In the genomic region with DNA sequence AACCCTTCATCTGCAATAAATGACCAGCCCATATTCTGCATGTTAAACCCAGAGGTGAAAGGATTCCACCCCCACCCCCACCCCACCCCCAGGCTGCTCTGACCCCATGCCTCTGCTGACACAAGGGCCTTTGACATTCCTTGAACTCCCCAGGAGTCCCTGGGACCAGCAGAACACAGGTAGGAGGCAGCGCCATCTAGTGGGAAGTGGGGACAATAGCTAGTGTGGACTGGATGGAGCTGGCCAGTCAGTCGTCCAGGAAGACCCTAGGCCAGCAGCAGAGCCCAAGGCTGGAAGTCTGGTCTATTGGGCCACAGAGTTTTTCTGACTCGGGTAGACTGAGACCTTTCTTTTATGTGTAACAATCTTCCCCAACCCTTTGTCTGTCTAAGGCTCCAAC, we compare ENCODE assay signal across 8 mouse cellular contexts.
A peak's percentile ranks its signal among the peaks of the same experiment; 100 is the strongest.
DNase-seq lines count a peak whose midpoint lies in the region; ATAC-seq and TF ChIP-seq lines count a peak whose summit lies in the region.
"Had no signal": no experiment of that assay in that cellular context is flagged by ENCODE, and none has a peak within 500 bp of the region (broad histone marks: within the 10 kb centered on the region; RNA-seq: fewer than 3 reads in every experiment).

No protein-coding gene starts in this region.

- TF ChIP-seq EP300 in liver, postnatal 0 days (IDR thresholded peaks at IDR 0.05; ENCODE audit: low read depth), result no peak

- ATAC-seq in kidney, embryonic 14.5 days (ENCODE audit: low FRiP score, low TSS enrichment), result 0 out of 2 replicates have a peak, but pooled peaks have one; percentile 37
- ATAC-seq in liver, postnatal 0 days, result no peak

- no peak overlapping the region for H3K4me3 ChIP-seq in kidney, embryonic 14.5 days (ENCODE audit: low read length)
- no peak overlapping the region for H3K4me3 ChIP-seq in liver, postnatal 0 days (ENCODE audit: low read depth, low read length)
- H3K4me3 ChIP-seq: neural tube, embryonic 13.5 days had no signal

- H3K4me2 ChIP-seq in kidney, embryonic 14.5 days (replicated peaks; ENCODE audit: low read depth, low read length), result no peak overlapping the region
- no peak overlapping the region for H3K4me2 ChIP-seq in liver, postnatal 0 days (ENCODE audit: low read depth, low read length)
- H3K4me2 ChIP-seq: neural tube, embryonic 13.5 days had no signal

- 16% methylated on average over 3 of the region's 3 CpGs for WGBS in kidney, embryonic 14.5 days
- WGBS in liver, postnatal 0 days (ENCODE audit: insufficient replicate concordance), result 7% methylated on average over 3 of the region's 3 CpGs

- H3K4me1 ChIP-seq in kidney, embryonic 14.5 days (ENCODE audit: control insufficient read depth, insufficient read depth, low read length), result peaks cover 31% of the 10 kb centered on the region
- no peaks in the 10 kb centered on the region for H3K4me1 ChIP-seq in liver, postnatal 0 days (ENCODE audit: insufficient read depth)

- peaks cover under 1% of the 10 kb centered on the region; the same call in 1 of the 2 replicates for H3K27me3 ChIP-seq in kidney, embryonic 14.5 days (ENCODE audit: control insufficient read depth, insufficient read depth, low read length)
- no peaks in the 10 kb centered on the region for H3K27me3 ChIP-seq in liver, postnatal 0 days (ENCODE audit: insufficient read depth, low read length)
- H3K27me3 ChIP-seq: neural tube, embryonic 13.5 days had no signal

- peak; percentile 78 for TF ChIP-seq CTCF in brain, embryonic 14.5 days (IDR thresholded peaks at IDR 0.05; ENCODE audit: borderline replicate concordance, extremely low read depth, insufficient read depth, insufficient read length)
- peak; percentile 77 for TF ChIP-seq CTCF in liver, postnatal 0 days (IDR thresholded peaks at IDR 0.05; ENCODE audit: low read depth)

- H3K9ac ChIP-seq in kidney, embryonic 14.5 days (ENCODE audit: low read depth, low read length), result no peak overlapping the region
- H3K9ac ChIP-seq in liver, postnatal 0 days (replicated peaks), result no peak overlapping the region
- H3K9ac ChIP-seq: neural tube, embryonic 13.5 days had no signal

- peak; percentile 13 for DNase-seq in 3134 (ENCODE audit: extremely low read depth, insufficient read length, low spot score)
- peak; percentile 27 to 36 for DNase-seq in B cell, adult 2 months
- DNase-seq in brain, embryonic 14.5 days (ENCODE audit: low read depth), result peak; percentile 65
- peak; percentile 72 for DNase-seq in forelimb bud, embryonic 11.5 days (ENCODE audit: low read depth, low spot score)
- DNase-seq in liver, postnatal 0 days, result peak; percentile 63
- peak; percentile 64 for DNase-seq in retina, postnatal 7 days (ENCODE audit: low read depth, low spot score)

- H3K36me3 ChIP-seq in kidney, embryonic 14.5 days (ENCODE audit: control insufficient read depth, insufficient read depth, low read length), result no peaks in the 10 kb centered on the region
- no peaks in the 10 kb centered on the region for H3K36me3 ChIP-seq in liver, postnatal 0 days (replicated peaks; ENCODE audit: insufficient read depth, low read length)
- H3K36me3 ChIP-seq: neural tube, embryonic 13.5 days had no signal

- no peaks in the 10 kb centered on the region for H3K9me3 ChIP-seq in kidney, embryonic 14.5 days (ENCODE audit: control insufficient read depth, low read length)
- no peaks in the 10 kb centered on the region for H3K9me3 ChIP-seq in liver, postnatal 0 days (ENCODE audit: low read length)
- H3K9me3 ChIP-seq: neural tube, embryonic 13.5 days had no signal

- TF ChIP-seq POLR2A in brain, embryonic 14.5 days (IDR thresholded peaks at IDR 0.05; ENCODE audit: borderline replicate concordance, extremely low read depth, insufficient read depth, insufficient read length, poor library complexity, severe bottlenecking), result no peak

- no peak overlapping the region for H3K27ac ChIP-seq in kidney, embryonic 14.5 days (ENCODE audit: low read depth, low read length)
- H3K27ac ChIP-seq in liver, postnatal 0 days (ENCODE audit: low read depth), result no peak overlapping the region
- H3K27ac ChIP-seq: neural tube, embryonic 13.5 days had no signal

Comparison
In these comparisons a context has a peak if more than half of its experiments do, and no peak if none do; other contexts are left out.
1. DNase-seq: peak in every context shown above with its lines; median percentile 72 in forelimb bud, embryonic 11.5 days; 65 in brain, embryonic 14.5 days; 64 in retina, postnatal 7 days; 63 in liver, postnatal 0 days; 32 in B cell, adult 2 months; 13 in 3134.